Mouse (Mus musculus) bone marrow macrophage, adult 2 months (primary cell): Measurements from ENCODE around the gene Atp13a3.

Source experiments
- CTCF ChIP-seq: IDR thresholded peaks from 2 replicates; pipeline ENCODE4 v1.5.1; 2012; ENCODE audit warnings: low read depth, mild to moderate bottlenecking, low read length, moderate library complexity
- POLR2A ChIP-seq: IDR thresholded peaks from 2 replicates; pipeline ENCODE4 v1.6.1; 2012; ENCODE audit warnings: mild to moderate bottlenecking, low read depth, low read length, borderline replicate concordance

- TF ChIP-seq CTCF (no peak), POLR2A (no peak)
Measured at GRCm38 (mm10) chr16:30397127-30398057, 8.4 kb downstream of the Atp13a3 start.
